Mouse (Mus musculus): ENCODE data around the gene Faf1.

GRCm38 (mm10) chr4:109976273-109977147, 300.1 kb downstream of the Faf1 start:
- TF ChIP-seq GATA1 (IDR thresholded peaks at IDR 0.05; ENCODE audit: borderline replicate concordance, low read length) (no peak), FLI1 (IDR thresholded peaks at IDR 0.05; ENCODE audit: low read length) (no peak)

Data from megakaryocyte, embryonic 14.5 days (primary cell).